10 mouse cellular contexts compared by ENCODE assay signal in the genomic region with DNA sequence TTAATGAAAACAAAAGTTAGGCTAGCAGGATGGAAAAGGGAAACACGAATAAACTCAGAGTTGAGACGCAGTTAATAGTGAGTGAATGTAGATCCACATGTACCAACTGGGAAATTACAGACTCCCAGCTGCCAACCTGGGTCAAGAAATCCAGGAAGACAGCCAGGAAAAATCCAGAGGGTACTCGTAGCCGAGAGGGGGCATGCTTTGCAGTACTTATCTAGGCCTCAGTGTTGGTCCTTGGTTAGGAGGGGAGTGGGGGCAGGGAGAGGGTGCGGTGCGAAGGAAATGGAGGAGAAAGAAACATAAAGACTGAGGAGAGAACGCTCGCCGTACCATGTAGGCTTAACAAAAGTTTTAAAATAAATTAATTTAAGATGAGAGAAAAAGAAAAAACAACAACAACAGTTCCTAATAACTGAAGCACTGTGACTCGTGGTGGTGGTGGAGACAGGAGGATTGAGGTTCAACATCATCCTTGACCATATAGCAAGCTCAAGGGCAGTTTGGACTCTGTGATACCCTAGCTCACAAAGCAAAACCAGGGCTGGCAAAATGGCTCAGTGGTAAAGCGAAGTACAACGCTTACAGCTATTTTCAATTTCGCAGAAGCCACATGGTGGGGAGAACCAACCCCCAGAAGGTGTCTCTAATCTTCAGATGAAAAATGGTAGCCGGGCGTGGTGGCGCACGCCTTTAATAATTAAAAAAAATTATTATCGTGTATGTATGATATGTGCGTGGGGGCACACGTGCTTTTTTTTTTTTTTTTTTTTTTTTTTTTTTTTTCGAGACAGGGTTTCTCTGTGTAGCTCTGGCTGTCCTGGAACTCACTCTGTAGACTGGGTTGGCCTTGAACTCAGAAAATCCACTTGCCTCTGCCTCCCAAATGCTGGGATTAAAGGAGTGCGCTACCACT. TPM values are rescaled to one million over a fixed set of nuclear protein-coding genes. Genes with fewer than 3 reads are reported as not detected.
A peak's percentile ranks its signal among the peaks of the same experiment; 100 is the strongest.
DNase-seq lines count a peak whose midpoint lies in the region; ATAC-seq and TF ChIP-seq lines count a peak whose summit lies in the region.
"Had no signal": no experiment of that assay in that cellular context is flagged by ENCODE, and none has a peak within 500 bp of the region (broad histone marks: within the 10 kb centered on the region; RNA-seq: fewer than 3 reads in every experiment).

No protein-coding gene starts in this region.

- H3K4me3 ChIP-seq in kidney, embryonic 14.5 days (ENCODE audit: low read length), result no peak overlapping the region
- no peak overlapping the region for H3K4me3 ChIP-seq in ES-E14 (ENCODE audit: insufficient read depth in 1 of 2, low read depth in 1 of 2, low read length in 2 of 2, poor library complexity in 1 of 2, severe bottlenecking in 1 of 2)
- no peak overlapping the region for H3K4me3 ChIP-seq in forebrain, embryonic 15.5 days

- DNase-seq in kidney, postnatal 36 days, result no peak
- DNase-seq in ES-E14 (ENCODE audit: low read depth, low spot score), result no peak
- DNase-seq in lung, postnatal 10 days, result peak; percentile 57
- no peak for DNase-seq in adrenal gland, adult 2 months
- DNase-seq in gastrocnemius, postnatal 36 days, result no peak
- DNase-seq: spleen, adult 18-20 months had no signal

- in situ Hi-C loops in ES-E14 (cut with MboI; ENCODE audit: low sequenced_read_pairs in 2 of 2, unreplicated experiment in 2 of 2), result no loop called here

- intact Hi-C loops in gastrocnemius, postnatal 36 days (cut with DNase I), result no loop called here

- H3K36me3 ChIP-seq in kidney, embryonic 14.5 days (ENCODE audit: control insufficient read depth, insufficient read depth, low read length), result no peaks in the 10 kb centered on the region
- no peaks in the 10 kb centered on the region for H3K36me3 ChIP-seq in ES-E14 (ENCODE audit: control insufficient read depth, insufficient read depth, low read length, poor library complexity, severe bottlenecking)
- no peaks in the 10 kb centered on the region for H3K36me3 ChIP-seq in forebrain, embryonic 15.5 days

- WGBS in kidney, embryonic 14.5 days, result 76% methylated on average over 22 of the region's 22 CpGs
- WGBS in forebrain, embryonic 15.5 days, result 80% methylated on average over 22 of the region's 22 CpGs

- H3K4me1 ChIP-seq in kidney, embryonic 14.5 days (ENCODE audit: control insufficient read depth, insufficient read depth, low read length), result peaks cover 25% of the 10 kb centered on the region
- H3K4me1 ChIP-seq in ES-E14 (ENCODE audit: control insufficient read depth in 2 of 2, insufficient read depth in 2 of 2, low read length in 2 of 2, poor library complexity in 1 of 2), result peaks cover 11 to 27% of the 10 kb centered on the region in 2 experiments
- peaks cover 34% of the 10 kb centered on the region for H3K4me1 ChIP-seq in forebrain, embryonic 15.5 days

- H3K4me2 ChIP-seq in kidney, embryonic 14.5 days (replicated peaks; ENCODE audit: low read depth, low read length), result no peak overlapping the region
- no peak overlapping the region for H3K4me2 ChIP-seq in forebrain, embryonic 15.5 days (replicated peaks)

- H3K9ac ChIP-seq in kidney, embryonic 14.5 days (ENCODE audit: low read depth, low read length), result no peak overlapping the region
- no peak overlapping the region; the same call in 1 of the 2 replicates for H3K9ac ChIP-seq in ES-E14 (ENCODE audit: insufficient read depth, low read depth, low read length, poor library complexity, severe bottlenecking)
- no peak overlapping the region for H3K9ac ChIP-seq in forebrain, embryonic 15.5 days (replicated peaks)
- H3K9ac ChIP-seq: liver, embryonic 14.5 days had no signal

- H3K27me3 ChIP-seq in kidney, embryonic 14.5 days (ENCODE audit: control insufficient read depth, insufficient read depth, low read length), result no peaks in the 10 kb centered on the region
- no peaks in the 10 kb centered on the region for H3K27me3 ChIP-seq in forebrain, embryonic 15.5 days

- no peaks in the 10 kb centered on the region for H3K9me3 ChIP-seq in kidney, embryonic 14.5 days (ENCODE audit: control insufficient read depth, low read length)
- no peaks in the 10 kb centered on the region for H3K9me3 ChIP-seq in ES-E14 (ENCODE audit: control insufficient read depth, insufficient read depth, low read depth, low read length)
- H3K9me3 ChIP-seq in forebrain, embryonic 15.5 days, result no peaks in the 10 kb centered on the region

- H3K27ac ChIP-seq in kidney, embryonic 14.5 days (ENCODE audit: low read depth, low read length), result peak overlapping the region; percentile 84; the same call in 1 of the 2 replicates
- no peak overlapping the region; the same call in 1 of the 2 replicates for H3K27ac ChIP-seq in ES-E14 (ENCODE audit: insufficient read depth, low read depth, low read length, poor library complexity, severe bottlenecking)
- H3K27ac ChIP-seq in forebrain, embryonic 15.5 days (replicated peaks), result peak overlapping the region; percentile 88
- H3K27ac ChIP-seq: liver, embryonic 14.5 days had no signal

- ATAC-seq in kidney, embryonic 14.5 days (ENCODE audit: low FRiP score, low TSS enrichment), result no peak
- no peak for ATAC-seq in forebrain, embryonic 15.5 days (replicated peaks)
- no peak for ATAC-seq in inflammation-experienced regulatory T-cells, adult 6 months

TF ChIP-seq in ES-E14, 5 proteins besides CTCF, POLR2A, EP300 and RAD21:
- TF ChIP-seq MAFK (IDR thresholded peaks at IDR 0.05; ENCODE audit: insufficient read depth, low read depth, low read length), result no peak
- TF ChIP-seq ZNF384 (IDR thresholded peaks at IDR 0.05; ENCODE audit: low read depth, low read length), result peak; percentile 69
TF ChIP-seq in ES-E14: peak in this region for 1.

RNA-seq across cellular contexts. Expression of gene Chd2, which starts 43.7 kb away (rescaled TPM):
- polyA plus RNA-seq in kidney, embryonic 14.5 days (2014; fragmentation: Nextera tagmentation; extraction: Ambion mirVana), result 43.7 and 70.9 TPM in 2 replicates
- 46.6 and 70.8 TPM in 2 replicates for total RNA-seq in ES-E14 (2012; rRNA removed)
- polyA plus RNA-seq in forebrain, embryonic 15.5 days (2015; fragmentation: Nextera tagmentation; extraction: Ambion mirVana), result 58.0 and 67.1 TPM in 2 replicates
- 10 to 100 TPM; 28.3 to 45.9 TPM for total RNA-seq in adrenal gland, adult 2 months (2021)
- 11.1 and 12.9 TPM in 2 replicates for polyA plus RNA-seq in adrenal gland, adult 2 months (2012; rRNA removed)
- total RNA-seq in gastrocnemius, postnatal 36 days (2021), result 10 to 100 TPM; 22.4 to 39.9 TPM
- polyA plus RNA-seq in inflammation-experienced regulatory T-cells, adult 6 months (2017; shearing (Covaris generic)), result 100 to 1,000 TPM; 120 to 258 (median 210) TPM
